Comparison of ENCODE assay signal across 18 mouse cellular contexts in the genomic region with DNA sequence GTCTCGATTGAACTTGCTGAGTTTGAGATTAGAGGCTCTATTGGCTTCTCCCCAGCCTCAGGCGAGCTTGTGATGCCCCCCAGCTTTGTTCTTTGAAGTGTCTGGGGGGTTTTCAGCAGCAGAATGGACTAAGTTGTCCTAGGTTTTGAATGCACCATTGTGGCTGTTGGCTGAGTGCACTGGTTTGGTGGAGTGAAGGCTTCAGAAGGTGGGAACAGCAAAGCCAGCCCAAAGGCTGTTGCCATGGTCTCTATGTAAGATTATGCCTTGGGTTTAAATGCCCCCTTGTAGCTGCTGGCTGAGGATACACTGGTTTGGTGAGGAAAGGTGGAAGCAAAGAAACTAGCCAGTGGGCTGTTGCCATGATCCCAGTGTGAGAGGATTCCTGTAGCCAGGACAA.
"Had no signal": no experiment of that assay in that cellular context is flagged by ENCODE, and none has a peak within 500 bp of the region (broad histone marks: within the 10 kb centered on the region; RNA-seq: fewer than 3 reads in every experiment).

No protein-coding gene starts in this region.

- H3K27me3 ChIP-seq: midbrain, embryonic 12.5 days; midbrain, embryonic 15.5 days; neural tube, embryonic 13.5 days; neural tube, embryonic 15.5 days had no signal

- H3K9me3 ChIP-seq: midbrain, embryonic 10.5 days; midbrain, embryonic 12.5 days; midbrain, embryonic 15.5 days; neural tube, embryonic 13.5 days; neural tube, embryonic 15.5 days had no signal

- DNase-seq: lung, adult 18-20 months; lung, embryonic 14.5 days; lung, postnatal 10 days; lung, postnatal 4 days; retina, postnatal 1 day; right cerebral cortex, adult 18-20 months; right cerebral cortex, postnatal 25 days; right cerebral cortex, postnatal 4 days; spleen, adult 18-20 months; thymus, adult 18-20 months; thymus, postnatal 14 days; thymus, postnatal 36 days had no signal

- H3K9ac ChIP-seq: lung, embryonic 14.5 days; midbrain, embryonic 12.5 days; midbrain, embryonic 15.5 days; neural tube, embryonic 13.5 days; neural tube, embryonic 15.5 days had no signal

- H3K4me3 ChIP-seq: midbrain, embryonic 10.5 days; midbrain, embryonic 12.5 days; midbrain, embryonic 15.5 days; myocyte; neural tube, embryonic 13.5 days; neural tube, embryonic 15.5 days had no signal

- H3K4me2 ChIP-seq: lung, embryonic 14.5 days; midbrain, embryonic 12.5 days; midbrain, embryonic 15.5 days; neural tube, embryonic 13.5 days; neural tube, embryonic 15.5 days had no signal

- H3K27ac ChIP-seq: midbrain, embryonic 10.5 days; midbrain, embryonic 12.5 days; midbrain, embryonic 15.5 days; neural tube, embryonic 13.5 days; neural tube, embryonic 15.5 days had no signal

- H3K4me1 ChIP-seq: midbrain, embryonic 15.5 days; neural tube, embryonic 13.5 days; neural tube, embryonic 15.5 days had no signal

- H3K36me3 ChIP-seq: midbrain, embryonic 12.5 days; midbrain, embryonic 15.5 days; neural tube, embryonic 13.5 days had no signal
